ENCODE assay signal across 28 mouse cellular contexts in the genomic region with DNA sequence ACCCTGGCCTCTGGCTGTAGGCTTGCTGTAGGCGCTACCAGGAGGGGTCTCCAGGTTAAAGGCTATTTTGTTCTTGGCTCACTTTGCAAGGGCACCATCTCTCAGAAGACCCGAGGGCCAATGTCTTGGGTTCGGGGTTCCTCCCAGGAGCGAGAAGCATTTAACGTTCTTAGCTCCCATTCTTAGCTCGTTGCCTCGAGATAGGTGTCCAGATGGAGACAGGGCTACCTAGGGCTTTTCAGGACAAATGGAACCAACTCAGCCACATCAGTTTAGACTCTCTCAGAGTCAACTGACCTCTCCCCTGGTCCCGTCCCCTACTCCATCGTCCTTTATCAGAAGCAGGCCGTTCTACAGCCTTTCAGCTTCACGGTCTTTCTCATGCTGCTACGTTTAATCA. TPM values are rescaled to one million over a fixed set of nuclear protein-coding genes. Genes with fewer than 3 reads are reported as not detected.
DNase-seq lines count a peak whose midpoint lies in the region; ATAC-seq lines count a peak whose summit lies in the region.
"Had no signal": no experiment of that assay in that cellular context is flagged by ENCODE, and none has a peak within 500 bp of the region (broad histone marks: within the 10 kb centered on the region; RNA-seq: fewer than 3 reads in every experiment).

No protein-coding gene starts in this region.

- peaks cover 14% of the 10 kb centered on the region for H3K4me1 ChIP-seq in forebrain, embryonic 14.5 days (ENCODE audit: control insufficient read depth, insufficient read depth, low read length)
- peaks cover 6% of the 10 kb centered on the region; the same call in 1 of the 2 replicates for H3K4me1 ChIP-seq in forebrain, embryonic 11.5 days (replicated peaks; ENCODE audit: control insufficient read depth, insufficient read depth, low read length)
- H3K4me1 ChIP-seq in hindbrain, embryonic 13.5 days (replicated peaks), result peaks cover 57% of the 10 kb centered on the region
- peaks cover 15% of the 10 kb centered on the region for H3K4me1 ChIP-seq in hindbrain, embryonic 14.5 days (replicated peaks; ENCODE audit: control insufficient read depth, insufficient read depth, low read length)
- peaks cover 36% of the 10 kb centered on the region for H3K4me1 ChIP-seq in neural tube, embryonic 15.5 days

- 91% methylated on average over 12 of the region's 12 CpGs for WGBS in forebrain, embryonic 14.5 days
- 88% methylated on average over 12 of the region's 12 CpGs for WGBS in forebrain, embryonic 11.5 days
- WGBS in hindbrain, embryonic 13.5 days, result 89% methylated on average over 12 of the region's 12 CpGs
- 87% methylated on average over 12 of the region's 12 CpGs for WGBS in hindbrain, embryonic 14.5 days
- WGBS in neural tube, embryonic 15.5 days, result 90% methylated on average over 12 of the region's 12 CpGs

- no peak overlapping the region for H3K4me2 ChIP-seq in forebrain, embryonic 14.5 days (ENCODE audit: low read length)
- no peak overlapping the region for H3K4me2 ChIP-seq in forebrain, embryonic 11.5 days (ENCODE audit: low read depth, low read length, severe bottlenecking)
- no peak overlapping the region for H3K4me2 ChIP-seq in hindbrain, embryonic 13.5 days
- H3K4me2 ChIP-seq in hindbrain, embryonic 14.5 days (replicated peaks), result no peak overlapping the region
- H3K4me2 ChIP-seq in neural tube, embryonic 15.5 days, result no peak overlapping the region
- H3K4me2 ChIP-seq: heart, embryonic 11.5 days; limb, embryonic 12.5 days; liver, embryonic 15.5 days; lung, embryonic 14.5 days; neural tube, embryonic 13.5 days had no signal

- H3K9ac ChIP-seq in forebrain, embryonic 14.5 days (ENCODE audit: low read length), result no peak overlapping the region
- H3K9ac ChIP-seq in forebrain, embryonic 11.5 days (ENCODE audit: low read length), result no peak overlapping the region
- H3K9ac ChIP-seq in hindbrain, embryonic 13.5 days, result no peak overlapping the region
- no peak overlapping the region for H3K9ac ChIP-seq in hindbrain, embryonic 14.5 days
- no peak overlapping the region for H3K9ac ChIP-seq in neural tube, embryonic 15.5 days (replicated peaks)
- H3K9ac ChIP-seq: limb, embryonic 12.5 days; liver, embryonic 15.5 days; lung, embryonic 14.5 days; neural tube, embryonic 13.5 days had no signal

- H3K27ac ChIP-seq in forebrain, embryonic 14.5 days (ENCODE audit: low read depth, low read length), result peak overlapping the region; percentile 33; the same call in 1 of the 2 replicates
- H3K27ac ChIP-seq in forebrain, embryonic 11.5 days (ENCODE audit: low read depth, low read length), result no peak overlapping the region
- H3K27ac ChIP-seq in hindbrain, embryonic 13.5 days, result peak overlapping the region; percentile 30; the same call in 1 of the 2 replicates
- no peak overlapping the region for H3K27ac ChIP-seq in hindbrain, embryonic 14.5 days
- H3K27ac ChIP-seq in neural tube, embryonic 15.5 days (replicated peaks), result peak overlapping the region; percentile 38; the same call in 1 of the 2 replicates
- H3K27ac ChIP-seq: kidney, postnatal 0 days; limb, embryonic 12.5 days; liver, embryonic 15.5 days; neural tube, embryonic 13.5 days had no signal

- no peak for DNase-seq in forebrain, embryonic 14.5 days (ENCODE audit: low spot score)
- DNase-seq in forebrain, embryonic 11.5 days (ENCODE audit: low spot score), result no peak
- DNase-seq in hindbrain, embryonic 14.5 days (ENCODE audit: low spot score), result no peak
- DNase-seq in neural tube, embryonic 10.5 days (ENCODE audit: extremely low spot score, low spot score), result no peak
- no peak for DNase-seq in embryo, embryonic 10.5 days (ENCODE audit: low spot score)
- DNase-seq: adrenal gland, postnatal 25 days; gastrocnemius, postnatal 36 days; heart, adult 18-20 months; heart, postnatal 36 days; kidney, adult 8-10 months; kidney, postnatal 4 days; lung, embryonic 14.5 days; lung, postnatal 14 days; retina, postnatal 1 day; right cerebral cortex, postnatal 14 days; thymus, postnatal 4 days had no signal

- no peak overlapping the region for H3K4me3 ChIP-seq in forebrain, embryonic 14.5 days (ENCODE audit: low read depth, low read length)
- H3K4me3 ChIP-seq in forebrain, embryonic 11.5 days (ENCODE audit: low read depth, low read length), result no peak overlapping the region
- H3K4me3 ChIP-seq in hindbrain, embryonic 13.5 days, result no peak overlapping the region
- no peak overlapping the region for H3K4me3 ChIP-seq in hindbrain, embryonic 14.5 days (replicated peaks; ENCODE audit: low read length)
- no peak overlapping the region for H3K4me3 ChIP-seq in neural tube, embryonic 15.5 days (replicated peaks)
- H3K4me3 ChIP-seq: erythroblast, embryonic 14.5 days; limb, embryonic 12.5 days; liver, embryonic 15.5 days; neural tube, embryonic 13.5 days had no signal

- H3K27me3 ChIP-seq in forebrain, embryonic 14.5 days (replicated peaks; ENCODE audit: control insufficient read depth, insufficient read depth, low read length), result no peaks in the 10 kb centered on the region
- H3K27me3 ChIP-seq in forebrain, embryonic 11.5 days (ENCODE audit: control insufficient read depth, insufficient read depth, low read length), result no peaks in the 10 kb centered on the region
- 0 out of 2 replicates have a peak, but pooled peaks cover 9% of the 10 kb centered on the region for H3K27me3 ChIP-seq in hindbrain, embryonic 13.5 days
- H3K27me3 ChIP-seq in hindbrain, embryonic 14.5 days (ENCODE audit: control insufficient read depth, insufficient read depth, low read length), result no peaks in the 10 kb centered on the region
- H3K27me3 ChIP-seq in neural tube, embryonic 15.5 days (replicated peaks), result peaks cover 9% of the 10 kb centered on the region; the same call in 1 of the 2 replicates
- H3K27me3 ChIP-seq: liver, embryonic 15.5 days had no signal

- no peak for ATAC-seq in forebrain, embryonic 14.5 days
- no peak for ATAC-seq in forebrain, embryonic 11.5 days (replicated peaks; ENCODE audit: low FRiP score)
- ATAC-seq in hindbrain, embryonic 13.5 days (ENCODE audit: low FRiP score), result no peak
- ATAC-seq in hindbrain, embryonic 14.5 days (ENCODE audit: low FRiP score), result no peak
- no peak for ATAC-seq in neural tube, embryonic 15.5 days (ENCODE audit: low FRiP score)
- ATAC-seq: CD4-positive, CD25-positive, alpha-beta regulatory T cell, adult 4 months; intestine, embryonic 16.5 days; midbrain, embryonic 16.5 days had no signal

- H3K36me3 ChIP-seq in forebrain, embryonic 14.5 days (ENCODE audit: control insufficient read depth, insufficient read depth, low read length), result no peaks in the 10 kb centered on the region
- no peaks in the 10 kb centered on the region for H3K36me3 ChIP-seq in forebrain, embryonic 11.5 days (ENCODE audit: control insufficient read depth, insufficient read depth, low read length)
- no peaks in the 10 kb centered on the region for H3K36me3 ChIP-seq in hindbrain, embryonic 13.5 days
- no peaks in the 10 kb centered on the region for H3K36me3 ChIP-seq in hindbrain, embryonic 14.5 days (replicated peaks; ENCODE audit: control insufficient read depth, insufficient read depth)
- no peaks in the 10 kb centered on the region for H3K36me3 ChIP-seq in neural tube, embryonic 15.5 days
- H3K36me3 ChIP-seq: limb, embryonic 12.5 days; liver, embryonic 15.5 days; neural tube, embryonic 13.5 days had no signal

- no peaks in the 10 kb centered on the region for H3K9me3 ChIP-seq in forebrain, embryonic 14.5 days (replicated peaks; ENCODE audit: control insufficient read depth, low read length)
- no peaks in the 10 kb centered on the region for H3K9me3 ChIP-seq in forebrain, embryonic 11.5 days (ENCODE audit: control insufficient read depth, low read length)
- no peaks in the 10 kb centered on the region for H3K9me3 ChIP-seq in hindbrain, embryonic 13.5 days
- no peaks in the 10 kb centered on the region for H3K9me3 ChIP-seq in hindbrain, embryonic 14.5 days (ENCODE audit: control insufficient read depth, low read length)
- H3K9me3 ChIP-seq in neural tube, embryonic 15.5 days (replicated peaks), result no peaks in the 10 kb centered on the region
- H3K9me3 ChIP-seq: limb, embryonic 12.5 days; liver, embryonic 15.5 days; neural tube, embryonic 13.5 days had no signal

RNA-seq across cellular contexts. Expression of gene Kcnj11, which starts 31.7 kb away (rescaled TPM):
- 2.7 and 3.0 TPM in 2 replicates for polyA plus RNA-seq in forebrain, embryonic 14.5 days (2014; fragmentation: Nextera tagmentation; extraction: Ambion mirVana)
- 0.20 and 0.48 TPM in 2 replicates for polyA plus RNA-seq in forebrain, embryonic 11.5 days (2014; fragmentation: Nextera tagmentation; extraction: Ambion mirVana)
- 0.88 and 1.6 TPM in 2 replicates for polyA plus RNA-seq in hindbrain, embryonic 13.5 days (2015; fragmentation: Nextera tagmentation; extraction: Ambion mirVana)
- 1.2 and 1.5 TPM in 2 replicates for polyA plus RNA-seq in hindbrain, embryonic 14.5 days (2014; fragmentation: Nextera tagmentation; extraction: Ambion mirVana)
- polyA plus RNA-seq in neural tube, embryonic 15.5 days (2015; fragmentation: Nextera tagmentation; extraction: Ambion mirVana), result 1.9 and 2.7 TPM in 2 replicates
- polyA plus RNA-seq: CD4-positive, CD25-positive, alpha-beta regulatory T cell, adult 4 months; liver, adult 2 months; lung, embryonic 14.5 days had no signal

RNA-seq across cellular contexts. Expression of gene Abcc8, which starts 47.6 kb away (rescaled TPM):
- 14.1 and 18.8 TPM in 2 replicates for polyA plus RNA-seq in forebrain, embryonic 14.5 days (2014; fragmentation: Nextera tagmentation; extraction: Ambion mirVana)
- 0.55 and 0.79 TPM in 2 replicates for polyA plus RNA-seq in forebrain, embryonic 11.5 days (2014; fragmentation: Nextera tagmentation; extraction: Ambion mirVana)
- polyA plus RNA-seq in hindbrain, embryonic 13.5 days (2015; fragmentation: Nextera tagmentation; extraction: Ambion mirVana), result 6.2 and 7.1 TPM in 2 replicates
- polyA plus RNA-seq in hindbrain, embryonic 14.5 days (2014; fragmentation: Nextera tagmentation; extraction: Ambion mirVana), result 10.6 and 13.8 TPM in 2 replicates
- 11.2 and 12.4 TPM in 2 replicates for polyA plus RNA-seq in neural tube, embryonic 15.5 days (2015; fragmentation: Nextera tagmentation; extraction: Ambion mirVana)
- polyA plus RNA-seq: CD4-positive, CD25-positive, alpha-beta regulatory T cell, adult 4 months; erythroblast, embryonic 14.5 days; liver, adult 2 months had no signal

Comparison
In these comparisons a context has a peak if more than half of its experiments do, and no peak if none do; other contexts are left out.
1. H3K27ac ChIP-seq: peak in forebrain, embryonic 14.5 days (single experiment), hindbrain, embryonic 13.5 days (single experiment) and neural tube, embryonic 15.5 days (single experiment); none in forebrain, embryonic 11.5 days (single experiment) and hindbrain, embryonic 14.5 days (single experiment).